Mouse (Mus musculus): Measurements from ENCODE around the gene Glis3. TPM values are rescaled to one million over a fixed set of nuclear protein-coding genes. Genes with fewer than 3 reads are reported as not detected.

The Glis3 gene
- polyA plus RNA-seq, 1 experiment from 2014 or later = 3.2 TPM

DNA sequence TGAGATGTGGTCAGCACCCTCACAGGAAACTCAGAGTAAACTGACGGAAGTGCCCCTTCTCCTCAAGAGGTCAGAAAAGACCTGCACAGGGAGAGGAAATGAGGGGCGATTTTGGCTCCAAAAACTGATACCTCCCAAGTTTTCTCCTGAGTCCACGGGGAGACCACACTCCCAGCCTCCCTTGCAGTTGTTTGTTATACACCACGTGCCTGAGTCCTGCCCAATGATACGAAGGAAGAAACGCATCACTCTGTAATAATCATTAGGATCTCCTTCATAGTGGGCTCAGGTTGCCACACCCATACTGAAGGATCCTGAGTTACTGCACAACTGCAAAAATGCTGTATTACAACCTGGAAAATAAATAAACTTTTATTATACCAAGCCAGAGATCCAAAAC is 161.0 kb downstream of the Glis3 start:
- DNase-seq (ENCODE audit: low spot score) = no peak
- Histone ChIP-seq H3K27ac (replicated peaks; ENCODE audit: low read depth, low read length) (no peak overlapping the region), H3K4me2 (ENCODE audit: low read depth, severe bottlenecking) (no peak overlapping the region), H3K4me3 (ENCODE audit: low read depth, low read length) (no peak overlapping the region), H3K27me3 (ENCODE audit: control insufficient read depth, insufficient read depth, low read length) (no peaks in the 10 kb centered on the region), H3K9ac (ENCODE audit: low read length) (no peak overlapping the region), H3K4me1 (ENCODE audit: control insufficient read depth, insufficient read depth, low read length) (no peaks in the 10 kb centered on the region), H3K9me3 (ENCODE audit: control insufficient read depth, low read length) (no peaks in the 10 kb centered on the region), H3K36me3 (ENCODE audit: control insufficient read depth, insufficient read depth, low read length) (no peaks in the 10 kb centered on the region)
- 81% methylated on average over 6 of the region's 6 CpGs for WGBS
- no peak for ATAC-seq (ENCODE audit: insufficient number of reproducible peaks, low FRiP score, low TSS enrichment, low read depth)

DNA sequence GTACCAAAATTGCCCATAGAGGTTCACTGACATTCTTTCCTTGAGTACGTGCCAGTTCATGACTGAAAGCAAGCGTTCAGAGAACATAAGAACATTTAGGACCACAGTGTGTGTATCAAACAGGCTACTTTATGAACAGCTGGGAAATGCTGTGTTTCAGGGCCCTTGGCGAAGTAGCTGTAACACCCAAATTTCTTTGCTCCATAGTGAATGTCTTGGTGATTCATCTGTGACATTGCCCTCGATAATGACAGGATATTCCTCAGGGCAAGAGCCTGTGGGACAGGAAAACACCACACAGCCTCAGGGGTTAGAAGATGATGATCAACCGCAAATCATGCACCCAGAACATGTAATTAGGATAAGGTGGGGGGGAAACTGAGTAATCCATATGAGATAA is 161.6 kb downstream of the Glis3 start:
- Histone ChIP-seq H3K4me2 (ENCODE audit: low read depth, severe bottlenecking) (no peak overlapping the region), H3K36me3 (ENCODE audit: control insufficient read depth, insufficient read depth, low read length) (no peaks in the 10 kb centered on the region), H3K4me3 (ENCODE audit: low read depth, low read length) (no peak overlapping the region), H3K27ac (replicated peaks; ENCODE audit: low read depth, low read length) (no peak overlapping the region), H3K4me1 (ENCODE audit: control insufficient read depth, insufficient read depth, low read length) (no peaks in the 10 kb centered on the region), H3K27me3 (ENCODE audit: control insufficient read depth, insufficient read depth, low read length) (no peaks in the 10 kb centered on the region), H3K9me3 (ENCODE audit: control insufficient read depth, low read length) (no peaks in the 10 kb centered on the region), H3K9ac (ENCODE audit: low read length) (no peak overlapping the region)
- ATAC-seq (ENCODE audit: insufficient number of reproducible peaks, low FRiP score, low TSS enrichment, low read depth) (no peak), DNase-seq (ENCODE audit: low spot score) (no peak)
- 78% methylated on average over 5 of the region's 5 CpGs for WGBS

DNA sequence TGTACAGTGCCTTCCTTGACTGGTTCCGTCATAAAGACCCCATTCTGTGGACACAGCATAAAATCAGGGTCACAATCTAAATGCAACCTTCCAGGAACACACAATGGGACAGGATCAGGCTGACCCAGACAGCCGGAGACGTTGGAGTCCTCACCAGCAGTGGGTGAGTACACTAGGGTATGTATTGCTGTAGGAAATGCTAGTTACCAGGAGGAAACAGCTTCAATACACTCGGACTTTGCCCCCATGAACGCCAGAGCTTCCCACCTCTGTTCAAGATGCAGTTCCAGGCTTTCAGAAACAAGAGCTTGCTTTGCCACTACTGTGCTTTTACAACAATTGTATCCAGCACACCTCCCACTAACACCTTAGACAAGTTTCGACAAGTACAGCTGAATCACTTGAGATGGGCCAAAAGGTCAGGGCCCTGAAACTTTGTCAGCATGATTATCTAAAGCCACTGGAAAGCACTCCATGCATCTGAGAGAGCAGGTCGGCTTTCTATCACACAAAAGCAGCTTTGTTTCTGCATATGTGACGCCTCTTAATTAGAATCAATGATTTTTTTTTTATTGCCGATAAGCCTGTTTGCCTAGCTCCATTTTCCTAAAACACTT is 162.3 kb downstream of the Glis3 start:
- Histone ChIP-seq H3K4me3 (ENCODE audit: low read depth, low read length) (no peak overlapping the region), H3K4me1 (ENCODE audit: control insufficient read depth, insufficient read depth, low read length) (peaks cover 4% of the 10 kb centered on the region; the same call in 1 of the 2 replicates), H3K36me3 (ENCODE audit: control insufficient read depth, insufficient read depth, low read length) (no peaks in the 10 kb centered on the region), H3K9ac (ENCODE audit: low read length) (no peak overlapping the region), H3K27me3 (ENCODE audit: control insufficient read depth, insufficient read depth, low read length) (no peaks in the 10 kb centered on the region), H3K4me2 (ENCODE audit: low read depth, severe bottlenecking) (no peak overlapping the region), H3K27ac (replicated peaks; ENCODE audit: low read depth, low read length) (no peak overlapping the region), H3K9me3 (ENCODE audit: control insufficient read depth, low read length) (no peaks in the 10 kb centered on the region)
- ATAC-seq (ENCODE audit: insufficient number of reproducible peaks, low FRiP score, low TSS enrichment, low read depth) = no peak
- no peak for DNase-seq (ENCODE audit: low spot score)
- WGBS = 51% methylated on average over 9 of the region's 9 CpGs

DNA sequence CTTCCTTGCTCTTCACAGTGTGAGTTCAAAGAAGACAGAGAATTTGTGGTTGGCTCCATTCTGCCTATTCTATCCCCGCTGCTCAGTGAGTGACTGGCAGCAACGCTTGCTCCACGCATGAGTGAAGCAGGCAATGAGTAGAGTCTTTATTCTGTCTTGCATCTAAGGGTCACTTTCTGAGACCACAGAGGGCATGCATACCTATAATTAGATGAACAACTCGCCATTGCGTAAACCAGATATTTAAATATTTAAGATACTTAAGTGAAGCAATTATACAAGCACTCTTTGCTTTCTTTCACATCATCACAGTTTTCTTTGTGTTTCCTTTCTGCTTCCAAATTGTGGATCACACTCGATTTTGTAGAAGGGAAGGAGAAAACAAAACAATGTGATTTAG is 163.4 kb downstream of the Glis3 start:
- no peak overlapping the region for H3K4me2 ChIP-seq (ENCODE audit: low read depth, severe bottlenecking)
- H3K27ac ChIP-seq (replicated peaks; ENCODE audit: low read depth, low read length) = no peak overlapping the region
- 85% methylated on average over 6 of the region's 6 CpGs for WGBS
- H3K4me3 ChIP-seq (ENCODE audit: low read depth, low read length) = no peak overlapping the region
- ATAC-seq (ENCODE audit: insufficient number of reproducible peaks, low FRiP score, low TSS enrichment, low read depth) = no peak
- no peaks in the 10 kb centered on the region for H3K9me3 ChIP-seq (ENCODE audit: control insufficient read depth, low read length)
- peaks cover 5% of the 10 kb centered on the region; the same call in 1 of the 2 replicates for H3K4me1 ChIP-seq (ENCODE audit: control insufficient read depth, insufficient read depth, low read length)
- H3K36me3 ChIP-seq (ENCODE audit: control insufficient read depth, insufficient read depth, low read length) = no peaks in the 10 kb centered on the region
- H3K27me3 ChIP-seq (ENCODE audit: control insufficient read depth, insufficient read depth, low read length) = no peaks in the 10 kb centered on the region
- H3K9ac ChIP-seq (ENCODE audit: low read length) = no peak overlapping the region
- DNase-seq (ENCODE audit: low spot score) = no peak

DNA sequence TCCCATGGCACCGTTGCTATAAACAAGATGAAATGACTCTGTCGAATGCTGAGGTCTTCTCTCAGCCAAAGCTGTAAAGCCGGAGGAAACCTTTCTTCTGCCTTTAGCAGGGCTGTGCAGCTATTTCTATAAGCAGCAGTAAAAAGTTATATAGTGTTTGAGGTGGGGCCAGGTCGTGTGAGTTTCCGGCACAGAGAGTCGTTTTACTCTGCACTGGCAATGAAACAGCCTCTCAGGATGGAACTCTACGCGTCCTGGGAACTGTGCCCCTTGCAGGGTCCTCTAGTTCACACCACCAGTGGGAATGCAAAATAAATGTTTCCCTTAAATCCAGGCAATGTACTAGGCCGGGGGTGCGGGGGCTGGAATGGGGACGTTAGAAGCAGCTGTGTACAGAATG is 167.4 kb downstream of the Glis3 start:
- DNase-seq (ENCODE audit: low spot score) (peak; percentile 54), ATAC-seq (ENCODE audit: insufficient number of reproducible peaks, low FRiP score, low TSS enrichment, low read depth) (peak; percentile 65; the same call in 1 of the 2 replicates)
- Histone ChIP-seq H3K9me3 (ENCODE audit: control insufficient read depth, low read length) (no peaks in the 10 kb centered on the region), H3K36me3 (ENCODE audit: control insufficient read depth, insufficient read depth, low read length) (no peaks in the 10 kb centered on the region), H3K27me3 (ENCODE audit: control insufficient read depth, insufficient read depth, low read length) (no peaks in the 10 kb centered on the region), H3K4me3 (ENCODE audit: low read depth, low read length) (no peak overlapping the region), H3K27ac (replicated peaks; ENCODE audit: low read depth, low read length) (peak overlapping the region; percentile 55), H3K4me2 (ENCODE audit: low read depth, severe bottlenecking) (peak overlapping the region; percentile 1; the same call in 1 of the 2 replicates), H3K4me1 (ENCODE audit: control insufficient read depth, insufficient read depth, low read length) (peaks cover 5% of the 10 kb centered on the region; the same call in 1 of the 2 replicates), H3K9ac (ENCODE audit: low read length) (no peak overlapping the region)
- 29% methylated on average over 11 of the region's 11 CpGs for WGBS

DNA sequence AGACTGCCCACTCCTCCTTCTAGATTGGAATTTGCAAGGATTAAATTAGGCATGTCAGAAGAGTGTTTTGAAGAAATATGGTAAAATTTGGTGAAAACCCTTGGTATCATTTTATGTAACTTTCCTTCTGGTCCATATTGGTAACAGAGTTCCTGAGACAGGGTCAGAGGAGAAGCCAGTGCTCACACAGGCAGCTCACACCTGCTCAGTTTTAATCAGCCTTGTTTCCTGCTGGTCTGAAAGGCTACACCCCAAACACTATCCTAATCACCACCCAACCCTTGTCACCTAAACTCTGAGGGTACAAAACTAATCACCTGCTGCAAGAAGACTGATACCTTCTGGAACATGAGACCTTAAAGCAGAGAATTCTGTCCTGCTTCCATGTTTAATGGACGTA is 168.0 kb downstream of the Glis3 start:
- Histone ChIP-seq H3K9ac (ENCODE audit: low read length) (no peak overlapping the region), H3K9me3 (ENCODE audit: control insufficient read depth, low read length) (no peaks in the 10 kb centered on the region), H3K4me3 (ENCODE audit: low read depth, low read length) (no peak overlapping the region), H3K4me2 (ENCODE audit: low read depth, severe bottlenecking) (no peak overlapping the region), H3K27me3 (ENCODE audit: control insufficient read depth, insufficient read depth, low read length) (no peaks in the 10 kb centered on the region), H3K4me1 (ENCODE audit: control insufficient read depth, insufficient read depth, low read length) (peaks cover 5% of the 10 kb centered on the region; the same call in 1 of the 2 replicates), H3K36me3 (ENCODE audit: control insufficient read depth, insufficient read depth, low read length) (no peaks in the 10 kb centered on the region), H3K27ac (replicated peaks; ENCODE audit: low read depth, low read length) (no peak overlapping the region)
- whole genome bisulfite sequencing = 71% methylated on average over 1 of the region's 1 CpGs
- no peak for ATAC-seq (ENCODE audit: insufficient number of reproducible peaks, low FRiP score, low TSS enrichment, low read depth)
- DNase-seq (ENCODE audit: low spot score) = no peak

DNA sequence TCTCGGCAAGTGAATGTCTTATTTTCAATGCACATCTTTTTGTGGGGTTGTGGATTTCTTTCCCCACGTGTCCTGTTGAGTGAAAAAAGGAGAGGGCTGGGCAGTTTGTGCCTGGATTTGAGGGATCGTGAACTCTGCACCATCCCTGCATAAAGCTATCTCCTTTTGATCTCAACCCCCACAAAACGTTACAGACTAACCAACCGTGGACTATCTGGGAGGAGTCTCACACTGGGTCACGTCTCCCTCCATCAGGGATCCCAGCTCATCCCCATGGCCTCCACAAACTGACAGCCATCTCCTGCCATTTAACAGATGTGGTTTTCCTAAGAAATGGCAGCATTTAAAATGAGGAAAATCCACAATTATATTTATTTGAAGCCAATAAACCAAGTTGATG is 174.5 kb downstream of the Glis3 start:
- Histone ChIP-seq H3K4me3 (ENCODE audit: low read depth, low read length) (no peak overlapping the region), H3K9ac (ENCODE audit: low read length) (no peak overlapping the region), H3K4me2 (ENCODE audit: low read depth, severe bottlenecking) (no peak overlapping the region), H3K36me3 (ENCODE audit: control insufficient read depth, insufficient read depth, low read length) (no peaks in the 10 kb centered on the region), H3K27me3 (ENCODE audit: control insufficient read depth, insufficient read depth, low read length) (no peaks in the 10 kb centered on the region), H3K9me3 (ENCODE audit: control insufficient read depth, low read length) (no peaks in the 10 kb centered on the region), H3K27ac (replicated peaks; ENCODE audit: low read depth, low read length) (no peak overlapping the region), H3K4me1 (ENCODE audit: control insufficient read depth, insufficient read depth, low read length) (no peaks in the 10 kb centered on the region)
- 66% methylated on average over 6 of the region's 6 CpGs for WGBS
- DNase-seq (ENCODE audit: low spot score) (no peak), ATAC-seq (ENCODE audit: insufficient number of reproducible peaks, low FRiP score, low TSS enrichment, low read depth) (no peak)

DNA sequence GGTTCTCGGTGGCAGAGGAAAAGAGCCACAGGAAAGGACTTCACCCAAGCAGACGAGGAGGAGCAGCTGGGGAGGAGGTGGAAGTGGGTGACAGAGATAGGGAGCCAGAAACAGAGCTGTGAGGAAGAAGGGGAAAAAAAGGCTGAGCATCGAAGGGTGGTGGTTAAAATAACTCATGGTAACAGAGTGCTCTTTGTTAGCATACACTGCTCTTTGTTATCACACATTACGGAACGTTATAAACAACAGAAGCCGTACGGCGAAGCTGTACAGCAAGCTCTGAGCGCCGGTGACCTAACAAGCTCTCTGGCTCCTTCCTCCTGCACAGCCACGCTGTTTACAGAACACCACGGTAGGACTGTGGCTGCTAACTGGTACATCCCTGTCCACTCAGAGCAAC is 176.9 kb downstream of the Glis3 start:
- WGBS = 70% methylated on average over 12 of the region's 12 CpGs
- Histone ChIP-seq H3K4me3 (ENCODE audit: low read depth, low read length) (no peak overlapping the region), H3K36me3 (ENCODE audit: control insufficient read depth, insufficient read depth, low read length) (no peaks in the 10 kb centered on the region), H3K27ac (replicated peaks; ENCODE audit: low read depth, low read length) (no peak overlapping the region), H3K4me2 (ENCODE audit: low read depth, severe bottlenecking) (no peak overlapping the region), H3K4me1 (ENCODE audit: control insufficient read depth, insufficient read depth, low read length) (no peaks in the 10 kb centered on the region), H3K9me3 (ENCODE audit: control insufficient read depth, low read length) (no peaks in the 10 kb centered on the region), H3K27me3 (ENCODE audit: control insufficient read depth, insufficient read depth, low read length) (no peaks in the 10 kb centered on the region), H3K9ac (ENCODE audit: low read length) (no peak overlapping the region)
- DNase-seq (ENCODE audit: low spot score) = no peak
- no peak for ATAC-seq (ENCODE audit: insufficient number of reproducible peaks, low FRiP score, low TSS enrichment, low read depth)

DNA sequence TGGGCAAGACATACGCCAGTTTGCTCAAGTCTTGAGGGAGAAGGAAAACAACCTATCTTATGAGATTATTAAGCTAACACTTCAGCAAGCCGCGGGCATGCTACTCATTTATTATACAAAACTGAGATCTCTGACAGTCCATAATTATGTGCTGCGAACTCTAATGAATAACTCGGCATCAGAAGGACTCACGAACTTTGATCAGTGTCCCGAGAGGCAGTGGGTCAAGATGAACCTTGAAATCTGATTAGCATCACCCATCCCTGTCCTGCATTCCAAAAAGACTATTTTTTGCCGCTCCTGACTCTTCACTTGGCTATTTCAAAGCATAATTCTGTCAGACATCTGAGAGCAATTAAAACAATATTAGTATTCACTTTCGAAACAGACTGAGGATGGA is 178.9 kb downstream of the Glis3 start:
- H3K9me3 ChIP-seq (ENCODE audit: control insufficient read depth, low read length) = no peaks in the 10 kb centered on the region
- no peak overlapping the region for H3K4me2 ChIP-seq (ENCODE audit: low read depth, severe bottlenecking)
- WGBS = 77% methylated on average over 9 of the region's 9 CpGs
- DNase-seq (ENCODE audit: low spot score) (no peak), ATAC-seq (ENCODE audit: insufficient number of reproducible peaks, low FRiP score, low TSS enrichment, low read depth) (no peak)
- no peak overlapping the region for H3K27ac ChIP-seq (replicated peaks; ENCODE audit: low read depth, low read length)
- H3K4me3 ChIP-seq (ENCODE audit: low read depth, low read length) = no peak overlapping the region
- no peaks in the 10 kb centered on the region for H3K36me3 ChIP-seq (ENCODE audit: control insufficient read depth, insufficient read depth, low read length)
- H3K9ac ChIP-seq (ENCODE audit: low read length) = no peak overlapping the region
- no peaks in the 10 kb centered on the region for H3K27me3 ChIP-seq (ENCODE audit: control insufficient read depth, insufficient read depth, low read length)
- no peaks in the 10 kb centered on the region for H3K4me1 ChIP-seq (ENCODE audit: control insufficient read depth, insufficient read depth, low read length)

All from limb, embryonic 11.5 days (tissue).